Mouse (Mus musculus) G1E (cell line): ENCODE data around the gene Actn1.

Experiments
- CTCF ChIP-seq: IDR thresholded peaks from 2 replicates; pipeline ENCODE4 v1.5.1; 2012; ENCODE audit warnings: low read depth, low read length, inconsistent platforms, mixed read lengths
- GATA1 ChIP-seq: IDR thresholded peaks from 2 replicates; pipeline ENCODE4 v1.6.1; 2012; ENCODE audit warnings: borderline replicate concordance, low read length, inconsistent platforms, mixed read lengths
- GATA2 ChIP-seq: IDR thresholded peaks from 2 replicates; pipeline ENCODE4 v1.6.1; 2012; ENCODE audit warnings: low read depth, low read length, inconsistent platforms, borderline replicate concordance
- POLR2AphosphoS5 ChIP-seq: IDR thresholded peaks from 2 replicates; pipeline ENCODE4 v1.6.1; 2012; ENCODE audit warnings: low read depth, low read length, inconsistent platforms; ENCODE audit not compliant: insufficient replicate concordance
- TAL1 ChIP-seq: conservative IDR thresholded peaks from 2 replicates; pipeline ENCODE4 v1.6.1; 2012; ENCODE audit warnings: low read depth, low read length, inconsistent platforms, mixed read lengths

DNA sequence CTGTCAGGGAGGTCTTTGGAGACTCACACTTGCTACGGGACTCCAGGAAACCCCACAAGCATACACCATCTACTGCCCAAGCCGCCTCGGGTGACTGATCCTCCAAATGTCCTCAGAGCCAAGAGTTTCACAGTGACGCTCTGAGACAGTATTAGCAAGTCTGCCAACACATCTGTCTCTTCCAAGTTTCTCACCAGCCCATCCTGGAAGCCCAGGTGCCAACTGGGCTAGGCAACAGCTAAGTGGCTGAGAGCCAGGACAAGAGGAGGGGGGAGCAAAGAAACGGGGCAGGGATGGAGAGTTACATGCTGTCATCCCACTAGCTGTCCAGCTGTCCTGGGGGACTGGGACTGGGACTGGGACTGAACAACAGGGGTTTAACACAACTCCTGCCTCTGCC lies 13.1 kb downstream of the Actn1 start:
- no peak for TF ChIP-seq CTCF
- no peak for TF ChIP-seq TAL1
- TF ChIP-seq GATA1, result no peak
- no peak for TF ChIP-seq POLR2AphosphoS5
- no peak for TF ChIP-seq GATA2
